Mouse (Mus musculus): ENCODE data around the gene Serpinf1. TPM values are rescaled to one million over a fixed set of nuclear protein-coding genes. Genes with fewer than 3 reads are reported as not detected.

Gene Serpinf1
- 3.3 TPM for polyA plus RNA-seq (2017; shearing (Covaris generic))

DNA sequence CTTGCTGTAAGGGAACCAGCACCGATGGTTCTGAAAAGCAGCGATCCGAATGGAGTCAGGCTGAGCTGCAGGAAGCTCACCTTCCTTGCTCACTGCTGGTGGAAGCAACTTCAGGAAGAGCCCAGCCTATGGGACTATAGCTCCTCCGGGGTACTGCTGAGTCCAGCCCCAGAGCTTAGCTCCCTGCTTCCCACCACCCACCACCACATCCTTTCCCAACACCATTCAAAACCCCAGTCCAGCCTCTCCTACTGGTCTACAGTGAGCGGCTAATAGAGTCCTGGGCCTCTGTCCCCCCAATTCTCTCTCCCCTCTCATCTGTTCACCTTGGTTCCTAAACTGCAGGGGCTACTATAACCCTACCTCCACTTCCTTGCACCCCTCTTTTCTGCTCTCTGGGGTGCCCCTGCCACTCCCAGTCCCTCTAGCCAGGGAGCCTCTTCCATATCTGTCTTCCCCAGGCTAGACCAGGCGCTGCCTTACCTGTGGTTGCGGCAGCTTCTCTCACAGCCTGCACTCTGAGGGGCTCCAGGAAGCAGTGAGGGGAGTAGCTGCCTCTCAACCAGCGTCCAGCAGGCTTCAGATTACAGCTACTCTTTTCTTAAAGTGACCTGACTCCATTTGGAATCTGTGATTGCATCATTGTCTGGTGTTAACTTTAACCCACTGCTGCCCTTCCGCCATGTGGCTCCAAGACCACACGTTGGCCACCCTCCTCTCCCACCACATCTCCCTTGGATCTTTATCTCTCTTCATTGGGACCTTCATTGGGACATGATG lies at the start of gene Serpinf1:
Gene Serpinf1, minus strand, starts transcription at position 689 of the 780 bp plus-strand sequence.

DNA sequence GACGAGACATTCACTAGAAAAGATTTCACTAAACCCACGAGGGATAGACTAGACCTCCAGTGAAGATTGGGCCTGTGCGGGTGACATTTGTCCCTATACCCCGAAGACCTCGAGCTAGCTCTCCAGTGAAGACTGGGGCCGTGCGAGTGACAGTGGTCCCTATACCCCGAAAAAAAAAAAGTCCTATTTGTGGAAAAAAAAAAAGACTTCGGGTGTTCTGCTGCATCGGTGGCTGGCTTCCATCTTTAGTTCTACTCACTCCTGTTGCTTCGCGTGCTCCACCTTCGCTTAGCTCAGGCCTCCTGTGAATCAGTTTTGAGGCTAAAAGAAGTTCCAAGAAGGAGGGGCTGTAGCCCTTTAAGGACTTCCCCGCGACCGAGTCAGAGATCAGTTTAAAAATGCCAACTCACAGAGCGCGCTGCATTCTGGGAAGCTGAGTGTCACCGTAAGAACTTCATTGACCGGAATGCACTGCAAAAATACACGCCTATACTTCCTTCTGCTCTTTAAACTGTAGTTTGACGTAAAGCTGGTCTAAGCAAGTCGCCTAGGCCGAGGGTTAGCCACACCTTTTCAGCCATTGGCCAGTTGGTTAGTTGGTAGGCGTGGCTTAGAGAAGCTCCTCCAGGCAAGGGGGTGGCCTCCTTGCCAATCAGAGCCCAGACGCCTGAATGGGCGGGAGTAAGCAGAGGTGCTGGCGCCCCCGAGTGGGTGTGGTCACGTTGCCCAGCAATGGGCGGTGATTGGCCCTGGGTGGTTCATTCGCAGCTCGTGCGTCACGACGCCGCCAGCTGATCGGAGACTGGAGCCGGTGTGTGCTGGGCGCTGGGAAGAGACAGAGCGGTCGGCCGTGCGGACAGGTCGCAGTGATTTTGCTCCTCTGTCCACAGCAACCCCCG lies 38.6 kb upstream of the Serpinf1 start, which contains the start of gene Tlcd2:
Gene Tlcd2, plus strand, starts transcription at position 872 of the 899 bp plus-strand sequence.

DNA sequence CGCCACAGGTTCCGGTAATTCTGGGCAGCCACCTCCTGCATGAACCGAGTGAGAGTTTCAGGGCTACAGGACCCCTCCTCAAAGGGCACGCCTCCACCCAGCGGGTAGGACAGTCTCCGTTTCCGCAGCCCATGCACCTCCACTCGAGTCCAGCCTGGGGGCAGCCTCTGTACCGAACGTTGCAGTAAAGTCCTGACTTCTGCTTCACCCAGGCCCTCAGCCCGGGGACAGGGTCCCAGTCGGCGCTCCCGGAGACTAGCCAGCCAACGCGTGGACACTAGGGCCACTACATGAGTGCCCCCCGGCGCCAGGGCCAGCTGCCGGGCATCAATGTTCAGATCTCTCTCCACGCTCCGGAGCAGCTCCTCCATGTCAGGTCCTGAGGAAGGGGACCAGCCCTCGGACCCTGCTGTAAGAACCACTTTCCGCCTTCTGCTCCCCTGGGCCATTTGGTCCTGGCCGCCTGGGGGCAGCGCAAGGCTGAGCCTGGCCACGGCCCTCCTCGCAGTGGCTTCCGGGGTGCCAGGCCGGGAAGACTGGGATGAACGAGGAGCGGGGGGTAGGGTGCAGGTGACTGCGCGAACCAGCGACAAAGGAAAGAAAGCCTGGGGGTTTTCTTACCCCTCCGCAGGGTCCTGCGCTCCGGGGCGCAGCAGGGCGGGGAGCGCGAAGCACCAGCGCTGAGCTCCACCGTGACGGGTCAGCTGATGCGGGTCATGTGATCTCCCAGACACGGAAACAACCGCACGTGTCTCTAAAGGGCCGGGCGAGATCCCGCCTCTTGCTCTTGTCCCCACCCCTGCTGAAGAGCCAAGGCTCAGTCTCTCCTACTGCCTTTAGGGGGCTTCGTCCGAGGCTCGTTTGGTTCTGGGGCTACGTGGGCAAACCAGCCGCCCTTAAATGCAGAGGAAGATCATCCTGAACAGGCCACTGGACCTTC lies 31.8 kb upstream of the Serpinf1 start, which contains the start of gene Wdr81:
Gene Wdr81, minus strand, starts transcription at position 727 of the 940 bp plus-strand sequence.

DNA sequence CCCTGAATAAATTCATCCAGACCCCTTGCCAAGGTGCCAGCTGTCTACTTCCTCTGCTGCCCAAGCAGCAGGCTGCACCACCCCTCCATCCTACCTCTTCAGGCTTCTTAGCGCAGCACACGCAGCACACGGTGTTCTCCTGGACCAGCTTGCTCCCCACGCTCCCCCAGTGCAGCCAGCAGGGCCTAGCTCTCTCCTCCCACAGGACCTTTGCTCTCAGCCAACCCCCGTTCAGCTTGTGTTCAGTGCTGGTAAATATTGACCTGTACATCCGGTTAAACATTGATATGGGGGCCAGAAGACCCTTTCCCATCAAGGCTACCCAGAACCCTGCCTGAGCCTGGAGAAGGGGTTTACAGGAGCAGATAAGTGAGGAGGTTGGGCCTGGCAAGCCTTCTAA lies 16.9 kb upstream of the Serpinf1 start, which contains the start of gene Serpinf2:
Gene Serpinf2, minus strand, starts transcription at position 229 of the 400 bp plus-strand sequence.

Other genes starting within 250 kb of the Serpinf1 start
- gene Ovca2, start 243.9 kb downstream of the Serpinf1 start, polyA plus RNA-seq (2017; shearing (Covaris generic)), result 38.1 TPM
- 19.2 TPM for gene Dph1, start 231.5 kb downstream of the Serpinf1 start, polyA plus RNA-seq (2017; shearing (Covaris generic))
- 2.8 TPM for gene Rtn4rl1, start 228.9 kb downstream of the Serpinf1 start, polyA plus RNA-seq (2017; shearing (Covaris generic))
- gene Rpa1, start 74.4 kb downstream of the Serpinf1 start, polyA plus RNA-seq (2017; shearing (Covaris generic)), result 156 TPM
- gene Smyd4, start 74.3 kb downstream of the Serpinf1 start, polyA plus RNA-seq (2017; shearing (Covaris generic)), result 21.9 TPM
- not detected for gene Serpinf2, start 16.9 kb upstream of the Serpinf1 start, polyA plus RNA-seq (2017; shearing (Covaris generic))
- 21.9 TPM for gene Wdr81, start 32.0 kb upstream of the Serpinf1 start, polyA plus RNA-seq (2017; shearing (Covaris generic))
- 8.3 TPM for gene Tlcd2, start 39.0 kb upstream of the Serpinf1 start, polyA plus RNA-seq (2017; shearing (Covaris generic))
- 75.9 TPM for gene Prpf8, start 64.1 kb upstream of the Serpinf1 start, polyA plus RNA-seq (2017; shearing (Covaris generic))
- gene Rilp, start 87.4 kb upstream of the Serpinf1 start, polyA plus RNA-seq (2017; shearing (Covaris generic)), result not detected
- 1.4 TPM for gene Scarf1, start 90.8 kb upstream of the Serpinf1 start, polyA plus RNA-seq (2017; shearing (Covaris generic))
- 80.3 TPM for gene Slc43a2, start 109.0 kb upstream of the Serpinf1 start, polyA plus RNA-seq (2017; shearing (Covaris generic))
- 55.6 TPM for gene Pitpna, start 165.4 kb upstream of the Serpinf1 start, polyA plus RNA-seq (2017; shearing (Covaris generic))
- gene Inpp5k, start 208.3 kb upstream of the Serpinf1 start, polyA plus RNA-seq (2017; shearing (Covaris generic)), result 130 TPM
- 46.1 TPM for gene Myo1c, start 227.8 kb upstream of the Serpinf1 start, polyA plus RNA-seq (2017; shearing (Covaris generic))